Mouse (Mus musculus) kidney, postnatal 25 days (tissue): Measurements from ENCODE around the gene Slc22a26.
"Not testable (repeated sequence)": the region's sequence is repeated elsewhere in the genome, so short reads cannot be mapped to it uniquely, and the experiment has no call there.

ENCODE experiments used
- DNase-seq, 2 experiments: peaks; one replicate each; pipeline ENCODE4 v3.0.0; 2021; ENCODE audit warnings: mixed read lengths in 2 of 2

Slc22a26 gene

DNA sequence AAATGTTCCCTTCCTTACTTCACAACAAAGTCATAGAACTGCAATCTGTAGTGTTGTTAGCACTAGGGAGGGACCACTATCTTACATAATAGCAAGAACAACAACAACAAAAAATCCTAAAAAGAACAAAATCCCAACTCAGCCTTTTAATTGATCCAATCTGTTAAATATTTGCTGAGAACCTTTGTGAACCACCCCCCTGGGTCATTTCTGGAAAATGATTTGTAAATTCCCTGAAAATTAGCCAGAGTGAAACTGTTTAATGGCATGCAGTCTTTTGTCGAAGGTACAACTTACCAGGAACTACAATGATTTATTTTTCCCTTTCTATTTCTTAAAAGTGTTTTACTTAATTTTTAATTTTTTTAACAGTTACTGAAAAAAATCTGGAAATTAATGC lies at the start of gene Slc22a26:
Slc22a26 (minus strand) TSS at position 97 of the 400 bp plus-strand sequence.
- DNase-seq = no peak

DNA sequence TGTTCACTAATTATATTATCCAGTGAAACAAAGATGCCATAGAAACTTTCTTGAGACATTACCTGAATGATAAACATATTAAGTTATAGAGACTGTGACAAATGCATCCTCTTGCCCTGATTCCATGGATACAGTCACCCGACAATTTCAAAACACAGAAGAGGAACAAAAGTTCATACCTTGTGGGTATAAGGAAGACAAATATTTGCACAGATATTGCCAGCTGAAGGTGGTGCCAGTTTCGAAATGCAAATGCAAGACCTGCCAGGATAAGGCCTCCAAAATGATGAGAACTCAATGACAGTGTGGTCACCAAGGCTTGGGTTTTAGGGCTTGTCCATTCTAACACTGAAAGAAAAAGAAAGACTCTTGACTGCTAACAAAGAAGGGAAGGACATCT lies 27.4 kb upstream of the Slc22a26 start:
- DNase-seq = no peak

DNA sequence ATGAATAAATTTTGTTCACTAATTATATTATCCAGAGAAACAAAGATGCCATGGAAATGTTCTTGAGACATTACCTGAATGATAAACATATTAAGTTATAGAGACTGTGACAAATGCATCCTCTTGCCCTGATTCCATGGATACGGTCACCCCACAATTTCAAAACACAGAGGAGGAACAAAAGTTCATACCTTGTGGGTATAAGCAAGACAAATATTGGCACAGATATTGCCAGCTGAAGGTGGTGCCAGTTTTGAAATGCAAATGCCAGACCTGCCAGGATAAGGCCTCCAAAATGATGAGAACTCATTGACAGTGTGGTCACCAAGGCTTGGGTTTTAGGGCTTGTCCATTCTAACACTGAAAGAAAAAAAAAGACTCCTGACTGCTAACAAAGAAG lies 11.9 kb downstream of the Slc22a26 start:
- no peak for DNase-seq

DNA sequence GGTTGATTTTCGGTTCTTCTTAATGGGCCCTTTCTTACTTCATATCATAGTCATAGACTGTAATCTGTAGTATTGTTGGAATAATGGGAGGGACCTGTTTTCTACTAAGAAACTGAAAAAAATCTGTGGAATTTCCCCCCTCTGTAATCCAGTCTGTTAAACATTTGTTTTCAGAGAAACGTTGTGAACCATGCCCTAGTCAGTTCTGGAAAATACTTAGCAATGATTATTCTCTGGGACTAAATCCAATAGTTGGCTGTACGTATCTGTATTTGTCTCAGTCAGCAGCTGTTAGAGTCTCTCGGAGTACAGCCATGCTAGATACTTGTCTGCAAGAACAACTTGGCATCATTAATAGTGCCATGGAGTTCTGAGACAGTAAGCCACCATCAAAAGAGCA lies 27.2 kb downstream of the Slc22a26 start:
- no peak for DNase-seq

DNA sequence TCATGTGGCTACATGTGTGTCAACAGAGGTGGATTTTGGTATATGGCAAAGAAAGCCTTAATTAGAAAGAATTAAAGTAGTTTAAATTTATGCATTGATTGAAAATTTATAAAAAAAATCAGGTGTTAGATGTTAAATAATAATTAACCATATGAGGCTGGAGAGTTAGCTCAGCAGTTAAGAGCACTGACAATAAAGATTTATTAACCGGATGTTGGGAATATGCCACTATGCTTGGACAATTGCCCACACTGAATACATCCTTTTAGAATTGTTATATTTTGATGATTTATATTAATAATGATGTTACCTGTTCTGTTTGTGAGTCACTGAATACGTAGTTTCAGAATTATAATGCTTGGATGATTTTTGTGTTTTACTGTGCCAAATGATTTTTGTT lies 36.3 kb downstream of the Slc22a26 start:
- no peak for DNase-seq

DNA sequence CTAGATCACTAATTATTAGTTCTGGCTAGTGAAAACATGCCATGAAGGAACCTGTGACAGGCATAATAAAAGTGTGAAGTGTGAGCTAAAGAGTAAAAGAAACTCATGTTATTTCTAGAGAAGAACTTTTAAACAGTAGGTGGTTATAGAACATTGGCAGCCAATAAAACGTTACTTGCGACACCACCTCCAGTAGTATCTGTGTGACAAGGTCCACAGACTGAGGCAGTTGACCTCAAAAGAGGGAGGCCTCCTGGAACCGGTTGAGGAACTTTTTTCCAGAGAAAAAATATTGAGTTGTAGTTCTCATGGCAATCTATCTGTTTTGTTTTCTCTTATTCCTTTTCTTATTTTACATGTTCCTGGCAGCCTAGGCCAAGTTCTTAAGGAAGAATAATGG lies 36.9 kb downstream of the Slc22a26 start:
- DNase-seq = peak in 1 of 2 experiments; percentile 45

DNA sequence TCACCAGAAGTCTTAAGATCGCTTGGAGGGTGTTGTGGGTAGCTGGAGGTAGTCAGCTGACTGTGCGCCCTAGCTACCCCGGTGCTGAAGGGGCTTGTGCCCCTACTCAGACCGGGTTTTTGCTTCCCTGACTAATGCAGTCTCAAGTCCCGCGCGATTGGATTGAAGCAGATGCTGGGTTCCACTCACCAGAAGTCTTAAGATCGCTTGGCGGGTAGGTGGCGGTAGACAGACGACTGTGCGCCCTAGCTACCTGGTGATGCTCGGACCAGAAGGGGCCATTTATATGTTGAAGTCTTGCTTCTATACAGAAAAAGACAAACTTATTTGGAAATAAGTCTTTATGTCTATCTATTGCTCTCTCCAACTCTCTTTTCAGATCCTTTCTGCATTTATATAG lies 49.1 kb downstream of the Slc22a26 start:
- not testable (repeated sequence) for DNase-seq
